Mouse (Mus musculus) neural tube, embryonic 14.5 days (tissue): ENCODE results near the gene Ccdc187. TPM values are rescaled to one million over a fixed set of nuclear protein-coding genes. Genes with fewer than 3 reads are reported as not detected.

Experiments used
- ATAC-seq: fragments of 200-750 bp; cut with Nextera tagmentation; 2 replicates; pipeline ENCODE4 v1.8.0; 2017; ENCODE audit warnings: low read depth, mild to moderate bottlenecking, moderate TSS enrichment, moderate library complexity
- H3K27ac ChIP-seq: fragments of 300-500 bp; sonication (generic); 2 replicates; pipeline ENCODE4 v1.5.1; 2014; ENCODE audit warnings: low read depth, mild to moderate bottlenecking, control low read depth, low read length, moderate library complexity, mixed read lengths
- H3K27me3 ChIP-seq: fragments of 300-500 bp; sonication (generic); 2 replicates; pipeline ENCODE4 v1.6.1; 2014; ENCODE audit warnings: low read length; ENCODE audit not compliant: control insufficient read depth, insufficient read depth
- H3K36me3 ChIP-seq: fragments of 300-500 bp; sonication (generic); 2 replicates; pipeline ENCODE4 v1.6.1; 2014; ENCODE audit warnings: low read length, mixed read lengths; ENCODE audit not compliant: control insufficient read depth, insufficient read depth
- H3K4me1 ChIP-seq: fragments of 300-500 bp; sonication (generic); 2 replicates; pipeline ENCODE4 v1.6.1; 2014; ENCODE audit warnings: low read length; ENCODE audit not compliant: control insufficient read depth, insufficient read depth
- H3K4me2 ChIP-seq: fragments of 300-500 bp; sonication (generic); 2 replicates; pipeline ENCODE4 v1.6.1; 2014; ENCODE audit warnings: mild to moderate bottlenecking, low read depth, low read length, control low read depth
- H3K4me3 ChIP-seq: fragments of 300-500 bp; sonication (generic); 2 replicates; pipeline ENCODE4 v1.5.1; 2014; ENCODE audit warnings: low read depth, low read length, control low read depth, mixed read lengths
- H3K9ac ChIP-seq: fragments of 300-500 bp; sonication (generic); replicated peaks from 2 replicates; pipeline ENCODE4 v1.6.1; 2014; ENCODE audit warnings: low read depth, mild to moderate bottlenecking, control low read depth, low read length, mixed read lengths
- H3K9me3 ChIP-seq: fragments of 300-500 bp; sonication (generic); 2 replicates; pipeline ENCODE4 v1.6.1; 2016; ENCODE audit warnings: low read length; ENCODE audit not compliant: control insufficient read depth
- WGBS: fragments of 180-500 bp; shearing (Covaris S2); extraction: QIAGEN DNeasy Blood & Tissue Kit; methylation state at CpG from one replicate; pipeline ENCODE4 v1.1.7; 2014; 5-methylcytosine and 5-hydroxymethylcytosine counted together
- polyA plus RNA-seq: library from polyadenylated mRNA; unstranded; fragments of >200 nt; fragmentation: Nextera tagmentation; extraction: Ambion mirVana; gene quantifications from 2 replicates; pipeline ENCODE4 v1.2.1, GENCODE M21; 2014

Gene Ccdc187
- polyA plus RNA-seq, 1 experiment from 2014 or later: 0.08 TPM

- Histone ChIP-seq H3K4me3 (no peak overlapping the region), H3K27me3 (no peaks in the 10 kb centered on the region), H3K27ac (no peak overlapping the region), H3K9ac (no peak overlapping the region), H3K36me3 (peaks cover 51% of the 10 kb centered on the region), H3K9me3 (no peaks in the 10 kb centered on the region), H3K4me2 (no peak overlapping the region), H3K4me1 (no peaks in the 10 kb centered on the region)
- no peak for ATAC-seq
- 52% methylated on average over 8 of the region's 8 CpGs for WGBS
These were observed 35.0 kb upstream of the Ccdc187 start for GRCm38 (mm10) chr2:26329402-26329801.

- no peak for ATAC-seq
- Histone ChIP-seq H3K36me3 (peaks cover 66% of the 10 kb centered on the region), H3K27ac (no peak overlapping the region), H3K9me3 (no peaks in the 10 kb centered on the region), H3K9ac (no peak overlapping the region), H3K4me2 (no peak overlapping the region), H3K4me1 (no peaks in the 10 kb centered on the region), H3K27me3 (no peaks in the 10 kb centered on the region), H3K4me3 (no peak overlapping the region)
- WGBS: 86% methylated on average over 4 of the region's 4 CpGs
These were observed 33.5 kb upstream of the Ccdc187 start for GRCm38 (mm10) chr2:26327852-26328251.

DNA sequence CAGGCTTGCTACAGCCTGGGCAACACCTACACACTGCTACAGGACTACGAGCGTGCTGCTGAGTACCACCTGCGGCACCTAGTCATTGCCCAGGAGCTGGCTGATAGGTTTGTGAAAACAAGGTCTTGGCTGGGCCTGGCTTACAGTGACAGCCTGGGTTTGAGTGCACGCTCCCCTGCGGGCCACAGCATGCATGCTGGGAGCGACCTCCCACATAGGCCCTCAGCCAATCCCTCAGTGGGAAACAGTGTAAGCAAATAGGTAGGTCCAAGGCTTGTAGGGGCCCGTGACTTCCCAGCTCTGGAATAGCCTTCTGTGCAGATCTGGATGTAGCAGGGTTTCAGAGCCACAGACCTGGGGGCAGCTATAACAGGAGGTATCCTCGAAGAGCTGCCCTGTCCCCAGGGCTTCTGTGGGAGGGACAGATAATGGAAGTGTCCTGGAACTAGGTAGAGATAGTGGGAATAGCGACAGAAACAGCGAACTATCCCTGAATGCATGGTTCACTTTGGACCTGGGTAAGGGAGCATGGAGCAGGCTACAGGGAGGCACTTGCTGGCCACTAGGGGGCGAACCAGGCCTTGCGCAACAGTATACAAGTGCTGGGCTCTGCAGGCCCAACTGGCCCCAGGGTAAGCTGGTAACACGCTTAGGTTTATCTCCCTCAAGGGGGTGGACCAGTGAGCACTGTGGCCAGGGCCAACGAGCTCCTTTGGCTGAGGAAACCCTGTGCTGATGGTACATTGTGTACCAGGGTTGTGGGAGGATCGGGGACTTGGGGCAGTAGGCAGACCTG lies 31.2 kb upstream of the Ccdc187 start:
- 69% methylated on average over 15 of the region's 15 CpGs for WGBS
- Histone ChIP-seq H3K27ac (no peak overlapping the region), H3K9me3 (no peaks in the 10 kb centered on the region), H3K36me3 (peaks cover 57% of the 10 kb centered on the region), H3K4me3 (no peak overlapping the region), H3K9ac (no peak overlapping the region), H3K27me3 (no peaks in the 10 kb centered on the region), H3K4me1 (no peaks in the 10 kb centered on the region), H3K4me2 (no peak overlapping the region)
- peak; percentile 77; the same call in 1 of the 2 replicates for ATAC-seq

DNA sequence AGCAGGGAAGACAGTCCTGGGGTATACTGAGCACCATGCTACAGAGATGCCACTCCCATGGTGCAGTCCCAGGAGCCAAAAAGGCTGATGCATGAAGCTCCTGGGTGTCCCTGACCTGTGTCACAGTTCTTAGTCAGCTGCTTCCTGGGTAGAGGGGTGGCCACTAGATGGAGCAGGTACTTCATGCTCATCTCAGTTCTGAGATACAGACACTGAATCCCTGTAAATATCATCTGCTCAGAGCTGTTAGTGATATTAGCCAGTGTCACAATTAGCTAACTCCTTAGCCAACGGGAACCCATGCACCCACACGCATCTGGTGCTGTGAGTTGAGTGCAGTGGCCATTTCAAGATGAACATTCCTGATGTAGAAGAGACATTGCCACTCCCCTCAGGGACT lies 30.6 kb upstream of the Ccdc187 start:
- Histone ChIP-seq H3K4me3 (no peak overlapping the region), H3K4me1 (peaks cover 5% of the 10 kb centered on the region; the same call in 1 of the 2 replicates), H3K27ac (no peak overlapping the region), H3K27me3 (no peaks in the 10 kb centered on the region), H3K4me2 (no peak overlapping the region), H3K9me3 (no peaks in the 10 kb centered on the region), H3K36me3 (peaks cover 53% of the 10 kb centered on the region), H3K9ac (no peak overlapping the region)
- ATAC-seq: no peak
- WGBS: 92% methylated on average over 2 of the region's 2 CpGs

GRCm38 (mm10) chr2:26323589-26324325 lies 29.4 kb upstream of the Ccdc187 start:
- ATAC-seq: no peak
- H3K4me2 ChIP-seq: no peak overlapping the region
- H3K27ac ChIP-seq: no peak overlapping the region
- no peaks in the 10 kb centered on the region for H3K27me3 ChIP-seq
- H3K4me1 ChIP-seq: peaks cover 16% of the 10 kb centered on the region
- no peak overlapping the region for H3K9ac ChIP-seq
- H3K36me3 ChIP-seq: peaks cover 46% of the 10 kb centered on the region
- 90% methylated on average over 13 of the region's 13 CpGs for WGBS
- H3K4me3 ChIP-seq: no peak overlapping the region
- H3K9me3 ChIP-seq: no peaks in the 10 kb centered on the region

DNA sequence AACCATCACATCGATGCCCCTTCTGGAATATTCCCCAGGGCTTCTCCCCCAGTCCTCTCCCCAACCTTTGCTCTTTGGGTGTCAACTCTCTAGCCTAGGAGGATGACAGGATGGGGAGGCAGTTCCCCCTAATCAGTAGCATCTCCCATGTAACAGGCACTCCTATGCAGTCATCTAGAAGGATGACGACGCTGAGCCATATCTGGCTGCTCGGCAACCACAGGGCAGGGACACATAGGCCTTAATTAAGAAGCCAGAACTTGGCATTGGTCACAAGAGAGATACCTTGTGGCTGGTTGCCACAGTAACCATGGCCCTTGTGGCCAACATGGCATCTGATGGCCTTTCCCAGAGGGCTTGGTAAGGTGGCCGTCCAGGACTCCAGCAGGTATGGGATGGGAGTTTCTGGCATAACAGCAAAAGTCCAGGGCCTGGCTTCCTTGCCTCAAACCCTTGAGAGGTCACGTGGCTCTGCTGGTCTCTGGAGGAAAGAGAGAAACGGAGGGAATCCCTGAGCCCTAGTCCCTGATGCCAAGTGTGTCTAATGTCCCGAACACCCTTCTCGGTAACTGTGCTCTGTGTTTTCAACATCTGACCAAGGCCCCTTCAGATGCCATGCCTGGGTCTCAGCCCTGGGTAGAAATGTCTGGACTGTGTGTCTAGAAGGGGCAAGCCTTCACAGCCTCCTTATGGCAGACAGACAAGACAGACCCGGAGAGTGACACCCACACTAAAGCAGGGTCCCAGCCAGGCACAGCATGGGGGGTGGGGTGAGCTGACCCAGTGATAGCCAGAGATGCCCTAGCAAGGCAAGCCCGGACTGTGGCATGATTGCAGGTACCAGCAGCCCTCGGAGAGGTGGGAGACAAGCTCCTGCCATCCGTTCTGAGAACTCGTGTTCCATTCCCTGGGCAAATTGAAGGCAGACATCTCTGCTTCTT lies 26.2 kb upstream of the Ccdc187 start:
- H3K9ac ChIP-seq: no peak overlapping the region
- ATAC-seq: no peak
- H3K36me3 ChIP-seq: peaks cover 23% of the 10 kb centered on the region; the same call in 1 of the 2 replicates
- no peak overlapping the region for H3K27ac ChIP-seq
- peaks cover 38% of the 10 kb centered on the region for H3K4me1 ChIP-seq
- H3K9me3 ChIP-seq: no peaks in the 10 kb centered on the region
- WGBS: 76% methylated on average over 14 of the region's 14 CpGs
- H3K4me2 ChIP-seq: no peak overlapping the region
- H3K4me3 ChIP-seq: no peak overlapping the region
- no peaks in the 10 kb centered on the region for H3K27me3 ChIP-seq

GRCm38 (mm10) chr2:26319519-26320244 lies 25.3 kb upstream of the Ccdc187 start:
- no peak overlapping the region for H3K4me3 ChIP-seq
- no peak for ATAC-seq
- peaks cover 38% of the 10 kb centered on the region for H3K4me1 ChIP-seq
- peak overlapping the region; percentile 11; the same call in 1 of the 2 replicates for H3K9ac ChIP-seq
- 90% methylated on average over 13 of the region's 13 CpGs for WGBS
- H3K27me3 ChIP-seq: no peaks in the 10 kb centered on the region
- no peak overlapping the region for H3K4me2 ChIP-seq
- no peak overlapping the region for H3K27ac ChIP-seq
- H3K9me3 ChIP-seq: no peaks in the 10 kb centered on the region
- H3K36me3 ChIP-seq: peaks cover 18% of the 10 kb centered on the region; the same call in 1 of the 2 replicates

- ATAC-seq: no peak
- no peak overlapping the region for H3K9ac ChIP-seq
- WGBS: 94% methylated on average over 9 of the region's 9 CpGs
- no peak overlapping the region for H3K4me2 ChIP-seq
- H3K27ac ChIP-seq: no peak overlapping the region
- no peaks in the 10 kb centered on the region for H3K27me3 ChIP-seq
- no peaks in the 10 kb centered on the region for H3K9me3 ChIP-seq
- H3K4me1 ChIP-seq: peaks cover 38% of the 10 kb centered on the region
- H3K4me3 ChIP-seq: no peak overlapping the region
- H3K36me3 ChIP-seq: peaks cover 12% of the 10 kb centered on the region; the same call in 1 of the 2 replicates
These were observed 24.8 kb upstream of the Ccdc187 start for GRCm38 (mm10) chr2:26319109-26319508.
